8 mouse cellular contexts compared by ENCODE assay signal in the genomic region with DNA sequence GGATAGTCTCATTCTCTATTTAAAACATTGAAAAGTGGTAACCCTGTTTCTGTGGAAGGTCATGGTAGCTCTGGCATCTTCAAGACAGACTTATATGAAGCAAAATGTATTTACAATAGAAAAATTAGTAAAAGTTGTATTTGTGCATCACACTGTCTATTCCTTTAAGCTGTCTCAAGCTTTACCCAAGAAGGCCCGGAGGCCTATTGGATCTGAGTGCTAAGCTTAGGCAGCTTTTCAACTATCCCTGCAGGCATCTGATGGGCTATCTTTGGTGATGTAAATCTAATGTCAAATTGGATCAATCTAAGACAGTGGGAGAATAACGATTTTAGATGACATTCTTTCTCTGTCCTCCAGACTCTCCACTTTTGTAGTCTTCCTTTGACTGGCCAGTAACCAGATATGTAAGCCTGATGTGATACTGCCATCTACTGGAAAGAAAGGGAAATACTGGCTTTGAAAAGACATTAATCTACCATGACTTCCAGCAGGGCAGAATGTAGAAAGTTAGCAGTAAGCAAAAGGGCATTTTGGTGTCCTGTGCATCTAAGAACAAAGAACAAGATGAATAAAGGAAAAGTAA. TPM values are rescaled to one million over a fixed set of nuclear protein-coding genes. Genes with fewer than 3 reads are reported as not detected.
DNase-seq lines count a peak whose midpoint lies in the region; ATAC-seq lines count a peak whose summit lies in the region.

No protein-coding gene starts in this region.

- WGBS in limb, embryonic 13.5 days: 50% methylated on average over 2 of the region's 2 CpGs
- 49% methylated on average over 2 of the region's 2 CpGs for WGBS in neural tube, embryonic 15.5 days

- peak; percentile 95 for ATAC-seq in erythroblast, adult 5-6 weeks (replicated peaks; ENCODE audit: low FRiP score, poor library complexity, severe bottlenecking)
- 0 out of 2 replicates have a peak, but pooled peaks have one; percentile 51 for ATAC-seq in limb, embryonic 13.5 days (ENCODE audit: low FRiP score, low read depth)
- peak; percentile 73 for ATAC-seq in neural tube, embryonic 15.5 days (ENCODE audit: low FRiP score)

- no peaks in the 10 kb centered on the region for H3K4me1 ChIP-seq in limb, embryonic 13.5 days
- no peaks in the 10 kb centered on the region for H3K4me1 ChIP-seq in neural tube, embryonic 15.5 days

- no peaks in the 10 kb centered on the region for H3K9me3 ChIP-seq in limb, embryonic 13.5 days
- H3K9me3 ChIP-seq in neural tube, embryonic 15.5 days (replicated peaks): no peaks in the 10 kb centered on the region

- no peak overlapping the region for H3K27ac ChIP-seq in limb, embryonic 13.5 days
- no peak overlapping the region for H3K27ac ChIP-seq in neural tube, embryonic 15.5 days (replicated peaks)

- H3K4me3 ChIP-seq in limb, embryonic 13.5 days: no peak overlapping the region
- H3K4me3 ChIP-seq in neural tube, embryonic 15.5 days (replicated peaks): no peak overlapping the region

- DNase-seq in cerebellum, postnatal 10 days: peak; percentile 37 to 83
- no peak for DNase-seq in cerebellum, postnatal 4 days (ENCODE audit: low spot score in 2 of 2)
- peak; percentile 14 for DNase-seq in ovary, postnatal 14 days (ENCODE audit: low spot score)
- no peak for DNase-seq in ovary, postnatal 10 days (ENCODE audit: low spot score)
- no peak for DNase-seq in adrenal gland, adult 18-20 months (ENCODE audit: low spot score in 2 of 2)

- 0 out of 2 replicates have a peak, but pooled peaks cover 10% of the 10 kb centered on the region for H3K27me3 ChIP-seq in limb, embryonic 13.5 days
- H3K27me3 ChIP-seq in neural tube, embryonic 15.5 days (replicated peaks): no peaks in the 10 kb centered on the region

- H3K4me2 ChIP-seq in limb, embryonic 13.5 days (replicated peaks): no peak overlapping the region
- H3K4me2 ChIP-seq in neural tube, embryonic 15.5 days: no peak overlapping the region

- no peak overlapping the region for H3K9ac ChIP-seq in limb, embryonic 13.5 days
- no peak overlapping the region for H3K9ac ChIP-seq in neural tube, embryonic 15.5 days (replicated peaks)

- no peaks in the 10 kb centered on the region for H3K36me3 ChIP-seq in limb, embryonic 13.5 days
- no peaks in the 10 kb centered on the region for H3K36me3 ChIP-seq in neural tube, embryonic 15.5 days

RNA-seq across cellular contexts. Expression of gene Ifna15, which starts 14.3 kb away (rescaled TPM):
- total RNA-seq in erythroblast, adult 5-6 weeks (2015; ENCODE audit: low replicate concordance): not detected in 2 replicates
- total RNA-seq in erythroblast, adult 5-6 weeks (2017; ENCODE audit: low replicate concordance): not detected in 2 replicates
- polyA plus RNA-seq in limb, embryonic 13.5 days (2015; fragmentation: Nextera tagmentation; extraction: Ambion mirVana): not detected in 2 replicates
- polyA plus RNA-seq in neural tube, embryonic 15.5 days (2015; fragmentation: Nextera tagmentation; extraction: Ambion mirVana): not detected in 2 replicates
- not detected for total RNA-seq in adrenal gland, adult 18-20 months (2021)

RNA-seq across cellular contexts. Expression of gene Ifnb1, which starts 21.2 kb away (rescaled TPM):
- not detected in 2 replicates for total RNA-seq in erythroblast, adult 5-6 weeks (2015; ENCODE audit: low replicate concordance)
- total RNA-seq in erythroblast, adult 5-6 weeks (2017; ENCODE audit: low replicate concordance): not detected in 2 replicates
- polyA plus RNA-seq in limb, embryonic 13.5 days (2015; fragmentation: Nextera tagmentation; extraction: Ambion mirVana): not detected in 2 replicates
- not detected in 2 replicates for polyA plus RNA-seq in neural tube, embryonic 15.5 days (2015; fragmentation: Nextera tagmentation; extraction: Ambion mirVana)
- not detected for total RNA-seq in adrenal gland, adult 18-20 months (2021)

RNA-seq across cellular contexts. Expression of gene Ifna14, which starts 27.9 kb away (rescaled TPM):
- not detected in 2 replicates for total RNA-seq in erythroblast, adult 5-6 weeks (2015; ENCODE audit: low replicate concordance)
- not detected in 2 replicates for total RNA-seq in erythroblast, adult 5-6 weeks (2017; ENCODE audit: low replicate concordance)
- not detected in 2 replicates for polyA plus RNA-seq in limb, embryonic 13.5 days (2015; fragmentation: Nextera tagmentation; extraction: Ambion mirVana)
- polyA plus RNA-seq in neural tube, embryonic 15.5 days (2015; fragmentation: Nextera tagmentation; extraction: Ambion mirVana): not detected in 2 replicates
- total RNA-seq in adrenal gland, adult 18-20 months (2021): not detected

RNA-seq across cellular contexts. Expression of gene Ifna9, which starts 48.4 kb away (rescaled TPM):
- not detected in 2 replicates for total RNA-seq in erythroblast, adult 5-6 weeks (2015; ENCODE audit: low replicate concordance)
- total RNA-seq in erythroblast, adult 5-6 weeks (2017; ENCODE audit: low replicate concordance): not detected in 2 replicates
- not detected in 2 replicates for polyA plus RNA-seq in limb, embryonic 13.5 days (2015; fragmentation: Nextera tagmentation; extraction: Ambion mirVana)
- not detected in 2 replicates for polyA plus RNA-seq in neural tube, embryonic 15.5 days (2015; fragmentation: Nextera tagmentation; extraction: Ambion mirVana)
- total RNA-seq in adrenal gland, adult 18-20 months (2021): not detected

RNA-seq across cellular contexts. Expression of gene Ifna12, which starts 59.4 kb away (rescaled TPM):
- not detected in 2 replicates for total RNA-seq in erythroblast, adult 5-6 weeks (2015; ENCODE audit: low replicate concordance)
- not detected in 2 replicates for total RNA-seq in erythroblast, adult 5-6 weeks (2017; ENCODE audit: low replicate concordance)
- not detected in 2 replicates for polyA plus RNA-seq in limb, embryonic 13.5 days (2015; fragmentation: Nextera tagmentation; extraction: Ambion mirVana)
- polyA plus RNA-seq in neural tube, embryonic 15.5 days (2015; fragmentation: Nextera tagmentation; extraction: Ambion mirVana): not detected in 2 replicates
- total RNA-seq in adrenal gland, adult 18-20 months (2021): not detected

Comparison
In these comparisons a context has a peak if more than half of its experiments do, and no peak if none do; other contexts are left out.
1. DNase-seq: peak in cerebellum, postnatal 10 days (2 of 2) and ovary, postnatal 14 days (single experiment); none in cerebellum, postnatal 4 days (0 of 2), ovary, postnatal 10 days (single experiment) and adrenal gland, adult 18-20 months (0 of 2).
2. Peak in every context shown above with its lines, with median percentiles within 50 percentile points of each other: ATAC-seq.